Mouse (Mus musculus): ENCODE data around the gene Kat6b. TPM values are rescaled to one million over a fixed set of nuclear protein-coding genes. Genes with fewer than 3 reads are reported as not detected.
"Not testable (repeated sequence)": the region's sequence is repeated elsewhere in the genome, so short reads cannot be mapped to it uniquely, and the experiment has no call there.

Gene Kat6b
- polyA plus RNA-seq, 1 experiment = 124 TPM

DNA sequence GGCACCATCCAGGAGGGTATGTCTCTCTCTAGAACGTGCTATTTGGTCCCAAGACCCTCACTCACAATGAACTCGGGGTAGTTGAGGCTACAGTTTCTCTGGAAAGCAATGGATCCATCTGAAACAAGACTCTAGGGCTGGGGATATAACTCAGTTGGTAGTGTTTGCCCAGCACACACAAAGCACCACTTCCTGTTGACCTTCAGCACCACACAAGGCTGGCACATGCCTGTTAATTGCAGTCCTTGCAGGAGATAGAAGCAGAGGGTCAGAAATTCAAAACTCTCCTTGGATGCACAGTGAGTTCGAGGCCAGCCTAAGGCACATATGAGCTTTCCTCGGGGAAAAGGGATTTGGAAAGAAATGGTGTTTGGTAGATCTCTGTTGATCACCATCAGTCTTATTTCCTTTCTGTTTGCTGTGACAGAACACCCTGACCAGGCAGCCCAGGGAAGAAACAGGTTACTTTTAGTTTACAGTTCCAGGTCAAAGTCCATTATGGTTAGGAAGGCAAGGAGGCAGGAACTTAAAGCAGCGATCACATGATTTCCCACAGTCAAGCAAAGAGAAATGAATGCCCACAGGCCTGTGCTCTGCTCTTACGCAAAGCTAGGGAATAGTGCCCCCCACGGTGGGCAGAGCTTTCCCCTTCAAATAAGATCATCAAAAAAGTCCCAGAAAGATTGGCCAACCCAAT is 25.4 kb upstream of the Kat6b start:
- Histone ChIP-seq H3K4me1 (ENCODE audit: control insufficient read depth, insufficient read depth, low read length) (no peaks in the 10 kb centered on the region), H3K27ac (ENCODE audit: insufficient read depth, low read depth, low read length) (no peak overlapping the region), H3K4me3 (ENCODE audit: insufficient read depth, low read depth, low read length) (no peak overlapping the region)
- TF ChIP-seq CTCF (IDR thresholded peaks at IDR 0.05; ENCODE audit: insufficient read depth, low read depth, low read length) (no peak), POLR2A (IDR thresholded peaks at IDR 0.05; ENCODE audit: insufficient read depth, low read depth, low read length) (no peak)
- 93% methylated on average over 7 of the region's 7 CpGs for WGBS

DNA sequence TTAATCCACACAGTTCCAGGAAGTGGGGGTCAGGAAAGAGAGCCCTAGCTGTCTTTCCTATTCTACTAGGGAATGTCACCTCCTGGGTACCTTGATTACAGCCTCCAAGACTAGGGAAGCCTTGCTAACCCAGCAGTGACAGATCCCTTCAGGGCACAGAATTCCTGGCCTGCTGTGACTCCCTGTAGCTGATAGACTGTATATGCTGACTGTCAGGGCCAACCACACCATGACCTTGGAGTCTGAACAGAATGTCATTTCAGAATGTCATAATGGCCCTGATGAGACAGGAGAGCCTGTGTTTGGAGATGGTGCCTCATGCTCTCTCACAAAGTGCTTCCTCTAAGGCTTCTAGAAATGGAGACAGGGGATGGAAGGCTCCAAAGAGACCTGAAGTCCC is 24.7 kb upstream of the Kat6b start:
- no peak overlapping the region for H3K27ac ChIP-seq (ENCODE audit: insufficient read depth, low read depth, low read length)
- no peaks in the 10 kb centered on the region for H3K4me1 ChIP-seq (ENCODE audit: control insufficient read depth, insufficient read depth, low read length)
- H3K4me3 ChIP-seq (ENCODE audit: insufficient read depth, low read depth, low read length) = no peak overlapping the region
- no peak for TF ChIP-seq CTCF (IDR thresholded peaks at IDR 0.05; ENCODE audit: insufficient read depth, low read depth, low read length)
- TF ChIP-seq POLR2A (IDR thresholded peaks at IDR 0.05; ENCODE audit: insufficient read depth, low read depth, low read length) = no peak

DNA sequence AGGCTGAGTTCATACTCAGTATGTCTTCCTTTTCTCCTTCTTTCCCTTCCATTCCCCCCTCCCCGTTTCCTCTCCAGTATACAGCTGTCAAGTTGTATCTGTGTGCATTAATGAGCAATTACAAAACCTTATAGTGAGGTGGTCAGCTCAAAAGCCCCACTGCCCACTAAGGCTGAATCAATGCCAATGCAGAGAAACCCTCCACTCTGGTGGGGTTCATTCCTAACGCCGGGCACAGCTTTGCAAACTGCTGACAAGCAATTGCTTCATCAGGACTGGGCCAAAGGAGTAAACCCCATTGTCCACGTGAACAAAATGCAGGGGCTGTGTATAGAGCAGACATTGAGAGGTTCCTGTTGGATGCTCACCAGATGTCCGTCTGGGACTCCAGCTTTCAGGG is 23.4 kb upstream of the Kat6b start:
- TF ChIP-seq CTCF (IDR thresholded peaks at IDR 0.05; ENCODE audit: insufficient read depth, low read depth, low read length) (no peak), POLR2A (IDR thresholded peaks at IDR 0.05; ENCODE audit: insufficient read depth, low read depth, low read length) (no peak)
- no peak overlapping the region for H3K27ac ChIP-seq (ENCODE audit: insufficient read depth, low read depth, low read length)
- no peak overlapping the region for H3K4me3 ChIP-seq (ENCODE audit: insufficient read depth, low read depth, low read length)
- H3K4me1 ChIP-seq (ENCODE audit: control insufficient read depth, insufficient read depth, low read length) = no peaks in the 10 kb centered on the region
- 76% methylated on average over 5 of the region's 5 CpGs for WGBS

DNA sequence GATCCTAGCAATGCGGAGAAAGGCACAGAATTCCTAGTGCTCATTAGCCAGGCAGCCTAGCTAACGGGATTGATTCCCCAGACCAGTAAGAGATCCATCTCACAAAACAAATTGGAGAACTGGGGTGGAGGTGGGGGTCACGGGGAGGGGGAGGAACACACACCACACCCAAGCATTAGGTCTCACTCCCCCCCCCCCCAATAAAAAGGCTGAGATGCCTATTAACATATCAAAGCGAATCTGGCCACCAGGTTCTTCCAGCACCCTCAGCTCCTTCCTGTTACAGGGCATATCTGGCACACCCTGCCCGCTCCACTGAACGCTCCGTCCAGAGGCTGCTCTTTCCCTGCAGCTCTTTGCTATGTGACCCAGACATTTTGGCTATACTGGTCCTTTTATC is 22.5 kb upstream of the Kat6b start:
- no peak overlapping the region for H3K4me3 ChIP-seq (ENCODE audit: insufficient read depth, low read depth, low read length)

DNA sequence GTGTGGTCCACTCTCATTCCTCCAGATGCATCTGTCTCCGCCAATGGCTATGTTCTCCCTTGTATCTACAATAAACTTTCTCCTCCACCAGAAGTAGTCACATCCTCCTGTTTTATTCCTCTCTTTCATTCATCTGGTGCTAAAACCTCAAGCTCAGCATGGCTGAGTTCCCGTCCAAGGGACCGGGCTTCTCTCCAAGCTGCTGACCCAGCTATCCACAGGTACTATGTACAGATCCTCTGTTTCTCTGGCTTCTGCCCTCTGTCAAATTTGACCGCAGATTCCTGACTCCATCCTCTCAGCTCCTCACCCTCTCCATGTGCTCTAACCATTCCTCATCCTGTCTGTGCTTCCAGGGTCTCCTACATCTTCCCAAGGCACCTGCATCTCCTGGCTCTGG is 22.1 kb upstream of the Kat6b start:
- no peak for TF ChIP-seq CTCF (IDR thresholded peaks at IDR 0.05; ENCODE audit: insufficient read depth, low read depth, low read length)
- TF ChIP-seq POLR2A (IDR thresholded peaks at IDR 0.05; ENCODE audit: insufficient read depth, low read depth, low read length) = no peak

More for the DNA sequence above, 22.5 kb upstream of the Kat6b start:
- WGBS = 86% methylated on average over 7 of the region's 7 CpGs
- Histone ChIP-seq H3K27ac (ENCODE audit: insufficient read depth, low read depth, low read length) (no peak overlapping the region), H3K4me1 (ENCODE audit: control insufficient read depth, insufficient read depth, low read length) (no peaks in the 10 kb centered on the region)
- TF ChIP-seq CTCF (IDR thresholded peaks at IDR 0.05; ENCODE audit: insufficient read depth, low read depth, low read length) (no peak), POLR2A (IDR thresholded peaks at IDR 0.05; ENCODE audit: insufficient read depth, low read depth, low read length) (no peak)

DNA sequence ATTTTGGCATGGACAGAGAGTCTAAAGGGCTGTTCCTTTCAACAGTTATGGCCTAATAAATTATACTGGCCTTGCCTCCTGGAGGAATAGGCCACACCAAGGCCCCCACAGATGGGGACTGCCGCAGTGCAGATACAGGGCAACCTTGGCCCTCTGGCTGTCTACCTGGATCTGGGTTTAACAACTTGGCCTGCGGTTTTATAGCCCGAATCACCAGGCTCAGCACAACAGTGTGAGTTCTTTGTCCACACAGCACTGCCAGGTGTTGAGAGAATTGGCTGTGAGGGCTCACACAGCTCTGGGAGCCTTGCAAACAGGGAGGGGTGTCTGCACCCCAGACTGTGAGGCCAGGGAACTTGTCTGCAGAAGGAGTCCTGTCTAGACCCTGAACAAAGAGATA is 18.8 kb upstream of the Kat6b start:
- WGBS = 96% methylated on average over 3 of the region's 3 CpGs
- Histone ChIP-seq H3K4me1 (ENCODE audit: control insufficient read depth, insufficient read depth, low read length) (no peaks in the 10 kb centered on the region), H3K4me3 (ENCODE audit: insufficient read depth, low read depth, low read length) (no peak overlapping the region), H3K27ac (ENCODE audit: insufficient read depth, low read depth, low read length) (no peak overlapping the region)
- TF ChIP-seq POLR2A (IDR thresholded peaks at IDR 0.05; ENCODE audit: insufficient read depth, low read depth, low read length) (no peak), CTCF (IDR thresholded peaks at IDR 0.05; ENCODE audit: insufficient read depth, low read depth, low read length) (no peak)

More for the DNA sequence above, 22.1 kb upstream of the Kat6b start:
- WGBS = 90% methylated on average over 4 of the region's 4 CpGs
- Histone ChIP-seq H3K27ac (ENCODE audit: insufficient read depth, low read depth, low read length) (no peak overlapping the region), H3K4me1 (ENCODE audit: control insufficient read depth, insufficient read depth, low read length) (no peaks in the 10 kb centered on the region), H3K4me3 (ENCODE audit: insufficient read depth, low read depth, low read length) (no peak overlapping the region)

DNA sequence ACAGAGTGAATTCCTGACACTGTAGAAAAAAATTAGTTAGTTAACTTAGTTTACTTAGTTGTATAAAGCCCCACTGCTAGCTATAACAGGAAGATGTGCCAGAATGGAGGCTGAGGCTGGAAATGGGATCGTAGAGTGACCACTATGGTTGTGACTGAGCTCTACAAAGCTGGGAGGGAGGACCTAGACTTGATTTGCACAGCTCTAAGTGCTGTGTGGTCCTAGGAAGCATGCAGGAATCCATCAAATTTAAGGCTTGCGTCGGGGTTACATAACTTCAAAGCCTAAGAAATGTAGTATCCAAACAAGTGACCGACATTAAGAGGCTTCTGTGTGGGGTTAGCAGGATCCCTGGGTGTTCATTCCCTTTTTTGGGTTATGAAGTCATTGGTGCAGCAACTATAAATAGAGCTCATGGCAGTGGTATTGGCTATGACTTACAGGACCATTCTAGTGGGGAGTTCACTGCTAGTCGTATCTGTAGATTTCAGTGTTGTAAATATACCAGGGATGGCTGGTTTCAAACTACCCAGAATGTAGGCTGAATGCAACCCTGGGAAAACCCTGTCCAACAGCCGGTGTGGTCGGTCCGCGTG is 18.0 kb upstream of the Kat6b start:
- WGBS = 94% methylated on average over 9 of the region's 9 CpGs
- TF ChIP-seq CTCF (IDR thresholded peaks at IDR 0.05; ENCODE audit: insufficient read depth, low read depth, low read length) = no peak
- no peak for TF ChIP-seq POLR2A (IDR thresholded peaks at IDR 0.05; ENCODE audit: insufficient read depth, low read depth, low read length)
- Histone ChIP-seq H3K4me3 (ENCODE audit: insufficient read depth, low read depth, low read length) (no peak overlapping the region), H3K27ac (ENCODE audit: insufficient read depth, low read depth, low read length) (no peak overlapping the region), H3K4me1 (ENCODE audit: control insufficient read depth, insufficient read depth, low read length) (no peaks in the 10 kb centered on the region)

DNA sequence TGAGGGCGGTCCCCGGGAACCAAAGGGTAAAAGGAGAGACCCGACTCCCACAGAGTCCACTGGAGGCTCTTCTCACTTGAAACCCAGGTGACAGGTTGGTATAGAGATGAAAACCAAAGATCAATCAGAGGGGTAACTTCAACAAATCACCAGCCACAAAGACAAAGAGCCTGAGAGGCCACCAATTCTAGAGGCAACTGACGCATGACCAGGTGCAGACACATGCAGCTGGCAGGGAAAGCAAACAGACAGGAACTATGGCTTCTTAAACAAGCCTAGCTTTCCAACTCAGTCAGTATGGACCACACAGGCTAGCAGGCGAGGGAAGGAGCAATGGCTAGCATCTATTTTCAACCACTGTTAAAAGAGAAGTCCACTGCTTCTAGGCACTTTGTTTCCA is 10.8 kb upstream of the Kat6b start:
- TF ChIP-seq CTCF (IDR thresholded peaks at IDR 0.05; ENCODE audit: insufficient read depth, low read depth, low read length) (no peak), POLR2A (IDR thresholded peaks at IDR 0.05; ENCODE audit: insufficient read depth, low read depth, low read length) (no peak)
- Histone ChIP-seq H3K4me3 (ENCODE audit: insufficient read depth, low read depth, low read length) (no peak overlapping the region), H3K27ac (ENCODE audit: insufficient read depth, low read depth, low read length) (no peak overlapping the region), H3K4me1 (ENCODE audit: control insufficient read depth, insufficient read depth, low read length) (no peaks in the 10 kb centered on the region)
- WGBS = 87% methylated on average over 5 of the region's 5 CpGs

DNA sequence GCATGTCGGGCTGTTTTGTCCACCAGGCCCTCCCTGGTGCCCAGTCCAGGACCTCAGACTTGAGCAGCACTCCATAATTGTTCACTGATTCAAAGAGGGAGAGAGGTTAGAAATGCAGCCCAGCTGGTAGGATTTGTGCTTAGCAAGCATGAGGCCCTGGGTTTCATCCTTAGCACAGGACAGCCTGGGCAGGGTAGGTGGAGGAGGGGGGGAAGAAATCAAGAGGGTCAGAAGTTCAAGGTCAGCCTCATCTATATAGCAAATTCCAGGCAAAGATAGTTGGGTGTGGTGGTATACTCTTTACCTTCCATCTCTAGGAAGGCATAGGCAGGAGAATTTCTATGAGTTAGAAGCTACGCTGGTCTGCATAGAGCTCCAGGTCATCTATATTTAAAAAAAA is 9.3 kb upstream of the Kat6b start:
- no peak overlapping the region for H3K27ac ChIP-seq (ENCODE audit: insufficient read depth, low read depth, low read length)
- TF ChIP-seq CTCF (IDR thresholded peaks at IDR 0.05; ENCODE audit: insufficient read depth, low read depth, low read length) (no peak), POLR2A (IDR thresholded peaks at IDR 0.05; ENCODE audit: insufficient read depth, low read depth, low read length) (no peak)
- no peaks in the 10 kb centered on the region for H3K4me1 ChIP-seq (ENCODE audit: control insufficient read depth, insufficient read depth, low read length)
- H3K4me3 ChIP-seq (ENCODE audit: insufficient read depth, low read depth, low read length) = no peak overlapping the region
- WGBS = 93% methylated on average over 2 of the region's 2 CpGs

DNA sequence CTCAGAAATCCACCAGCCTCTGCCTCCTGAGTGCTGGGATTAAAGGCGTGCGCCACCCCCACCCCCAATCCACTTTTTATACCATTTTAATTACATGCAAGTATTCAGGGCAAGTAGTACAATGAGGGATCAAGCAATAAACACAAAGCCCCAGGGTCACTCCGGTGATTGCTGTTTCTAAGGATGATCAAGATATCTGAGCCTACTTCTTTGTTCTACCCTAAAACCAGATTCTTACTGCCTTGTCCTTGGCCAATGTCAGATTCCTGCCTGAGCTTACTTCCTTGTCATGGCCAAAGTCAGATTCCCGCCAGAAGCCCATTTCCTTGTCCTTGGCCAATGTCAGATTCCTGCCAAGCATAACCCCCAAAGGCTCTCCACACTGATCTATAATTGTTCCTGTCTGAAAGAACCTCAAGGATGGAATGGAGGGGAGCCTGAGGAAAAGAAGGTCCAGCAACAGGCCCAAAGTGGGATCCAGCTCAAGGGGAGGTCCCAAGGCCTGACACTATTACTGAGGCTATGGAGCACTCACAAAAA is 6.6 kb upstream of the Kat6b start:
- 94% methylated on average over 4 of the region's 4 CpGs for WGBS
- not testable (repeated sequence) for H3K4me1 ChIP-seq (ENCODE audit: control insufficient read depth, insufficient read depth, low read length); H3K4me3 ChIP-seq (ENCODE audit: insufficient read depth, low read depth, low read length); H3K27ac ChIP-seq (ENCODE audit: insufficient read depth, low read depth, low read length)
